Mouse (Mus musculus): Measurements from ENCODE around the gene Dtymk. TPM values are rescaled to one million over a fixed set of nuclear protein-coding genes. Genes with fewer than 3 reads are reported as not detected.

Gene Dtymk
- polyA plus RNA-seq, 1 experiment from 2014 or later: 179 TPM

DNA sequence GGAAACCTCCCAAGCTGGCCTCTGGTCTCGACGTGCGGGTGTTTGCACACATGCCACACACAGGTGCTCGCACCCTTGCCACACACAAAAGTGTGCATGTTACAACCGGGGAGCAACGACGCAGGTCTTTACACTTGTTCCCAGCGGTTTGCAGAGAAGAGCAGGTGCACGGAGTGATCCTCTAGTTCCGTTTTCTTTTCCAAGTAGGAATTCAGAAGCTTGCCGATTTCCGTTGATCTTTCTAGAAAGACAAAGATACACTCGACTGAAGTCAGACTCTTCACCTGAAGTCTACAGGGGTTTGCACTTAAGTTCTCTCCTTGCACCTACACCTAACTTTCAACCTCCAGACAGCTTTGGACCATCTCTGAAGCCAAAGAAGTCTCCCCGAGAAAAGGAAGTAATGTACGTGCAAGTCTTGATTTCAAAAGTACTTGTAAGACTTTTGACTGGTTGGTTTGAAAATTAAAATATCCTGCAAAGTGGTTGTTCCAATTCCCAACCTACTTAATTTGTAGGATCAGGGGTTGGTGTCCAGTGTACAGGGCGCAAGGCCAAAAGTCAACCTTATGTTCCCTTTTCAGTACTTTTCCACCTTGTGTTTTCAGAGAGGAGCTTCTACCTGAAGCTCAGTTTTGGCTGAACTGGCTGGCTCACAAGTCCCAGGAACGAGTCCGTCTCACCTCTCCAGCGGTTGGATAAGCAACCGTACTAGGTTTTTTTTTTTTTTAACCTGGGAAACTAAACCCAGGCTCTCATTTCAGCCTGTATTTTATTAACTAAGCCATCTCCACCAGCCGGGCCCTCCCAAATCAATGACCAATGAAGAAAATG, 847 bp downstream of the Dtymk start:
- H3K27ac ChIP-seq: peak overlapping the region; percentile 87
- ATAC-seq (replicated peaks; ENCODE audit: low FRiP score, low read depth) (no peak), DNase-seq (ENCODE audit: low spot score) (peak; percentile 16)
- no peak for TF ChIP-seq CTCF (IDR thresholded peaks at IDR 0.05; ENCODE audit: low read depth)
- peaks cover 9% of the 10 kb centered on the region for H3K4me1 ChIP-seq (replicated peaks; ENCODE audit: insufficient read depth, low read length)
- no peaks in the 10 kb centered on the region for H3K9me3 ChIP-seq (replicated peaks; ENCODE audit: low read length)
- WGBS: 72% methylated on average over 21 of the region's 21 CpGs
- peaks cover 7% of the 10 kb centered on the region; the same call in 1 of the 2 replicates for H3K36me3 ChIP-seq (ENCODE audit: insufficient read depth, low read length)
- H3K4me3 ChIP-seq (replicated peaks; ENCODE audit: low read depth, low read length): peak overlapping the region; percentile 59
- peak overlapping the region; percentile 72 for H3K4me2 ChIP-seq (ENCODE audit: low read length)
- H3K9ac ChIP-seq (ENCODE audit: low read depth, low read length): peak overlapping the region; percentile 70
- H3K27me3 ChIP-seq (ENCODE audit: insufficient read depth, low read length): no peaks in the 10 kb centered on the region

- Histone ChIP-seq H3K4me2 (ENCODE audit: low read length) (no peak overlapping the region), H3K9me3 (replicated peaks; ENCODE audit: low read length) (no peaks in the 10 kb centered on the region), H3K27me3 (ENCODE audit: insufficient read depth, low read length) (no peaks in the 10 kb centered on the region), H3K27ac (no peak overlapping the region), H3K9ac (ENCODE audit: low read depth, low read length) (no peak overlapping the region), H3K4me1 (replicated peaks; ENCODE audit: insufficient read depth, low read length) (no peaks in the 10 kb centered on the region), H3K4me3 (replicated peaks; ENCODE audit: low read depth, low read length) (no peak overlapping the region), H3K36me3 (ENCODE audit: insufficient read depth, low read length) (peaks cover 37% of the 10 kb centered on the region)
- no peak for ATAC-seq (replicated peaks; ENCODE audit: low FRiP score, low read depth)
- no peak for DNase-seq (ENCODE audit: low spot score)
- WGBS: 81% methylated on average over 8 of the region's 8 CpGs
- TF ChIP-seq CTCF (IDR thresholded peaks at IDR 0.05; ENCODE audit: low read depth): no peak
These were observed 5.8 kb downstream of the Dtymk start for GRCm38 (mm10) chr1:93795886-93796285.

DNA sequence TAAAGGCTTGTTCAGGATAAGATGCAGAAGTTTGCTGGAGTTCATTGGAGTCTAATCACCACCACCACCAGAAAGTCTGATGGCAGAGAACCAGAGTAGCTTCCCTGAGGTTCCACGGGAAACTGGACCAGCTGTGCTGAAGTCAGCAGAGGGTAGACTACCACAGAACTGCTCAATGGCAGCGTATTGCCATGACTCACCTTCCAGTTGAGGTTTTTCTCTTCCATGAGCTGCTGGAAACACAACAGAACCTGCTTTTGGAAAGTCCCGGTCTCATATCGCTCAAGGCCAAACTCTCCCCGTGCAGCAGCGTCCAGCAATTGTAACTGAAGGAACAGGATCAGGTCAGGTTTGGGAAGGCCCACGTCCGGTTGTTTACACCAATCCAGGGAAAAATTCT, 7.2 kb downstream of the Dtymk start:
- no peaks in the 10 kb centered on the region for H3K4me1 ChIP-seq (replicated peaks; ENCODE audit: insufficient read depth, low read length)
- no peak overlapping the region for H3K9ac ChIP-seq (ENCODE audit: low read depth, low read length)
- WGBS: 95% methylated on average over 8 of the region's 8 CpGs
- no peak overlapping the region for H3K4me2 ChIP-seq (ENCODE audit: low read length)
- TF ChIP-seq CTCF (IDR thresholded peaks at IDR 0.05; ENCODE audit: low read depth): no peak
- no peaks in the 10 kb centered on the region for H3K27me3 ChIP-seq (ENCODE audit: insufficient read depth, low read length)
- no peak overlapping the region for H3K4me3 ChIP-seq (replicated peaks; ENCODE audit: low read depth, low read length)
- H3K9me3 ChIP-seq (replicated peaks; ENCODE audit: low read length): no peaks in the 10 kb centered on the region
- DNase-seq (ENCODE audit: low spot score) (no peak), ATAC-seq (replicated peaks; ENCODE audit: low FRiP score, low read depth) (no peak)
- no peak overlapping the region for H3K27ac ChIP-seq
- H3K36me3 ChIP-seq (ENCODE audit: insufficient read depth, low read length): peaks cover 46% of the 10 kb centered on the region

DNA sequence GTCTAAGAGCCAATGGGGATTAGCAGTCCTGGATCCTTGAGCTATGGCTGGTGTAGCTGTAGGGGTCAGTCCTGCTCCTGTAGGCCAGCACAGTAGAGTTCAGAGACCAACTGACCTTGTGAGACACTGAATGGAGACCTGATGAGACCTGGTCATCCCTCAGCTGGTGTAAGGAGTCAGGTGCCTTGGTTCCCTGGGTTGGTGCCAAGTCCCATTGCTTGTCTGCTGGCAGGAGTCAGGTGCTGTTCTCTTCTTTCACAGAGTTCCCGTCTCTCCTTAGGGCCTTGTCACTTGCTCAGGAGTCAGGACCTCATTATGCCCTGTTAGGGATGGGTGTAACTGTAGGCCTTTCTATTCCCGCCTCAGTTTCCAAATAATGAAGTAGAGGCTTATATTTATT, 14.8 kb downstream of the Dtymk start:
- Histone ChIP-seq H3K27ac (no peak overlapping the region), H3K4me1 (replicated peaks; ENCODE audit: insufficient read depth, low read length) (no peaks in the 10 kb centered on the region), H3K9ac (ENCODE audit: low read depth, low read length) (no peak overlapping the region), H3K27me3 (ENCODE audit: insufficient read depth, low read length) (no peaks in the 10 kb centered on the region), H3K4me3 (replicated peaks; ENCODE audit: low read depth, low read length) (no peak overlapping the region), H3K36me3 (ENCODE audit: insufficient read depth, low read length) (peaks cover 70% of the 10 kb centered on the region), H3K4me2 (ENCODE audit: low read length) (no peak overlapping the region), H3K9me3 (replicated peaks; ENCODE audit: low read length) (no peaks in the 10 kb centered on the region)
- WGBS: 83% methylated on average over 2 of the region's 2 CpGs
- ATAC-seq (replicated peaks; ENCODE audit: low FRiP score, low read depth): 0 out of 2 replicates have a peak, but pooled peaks have one; percentile 21
- no peak for DNase-seq (ENCODE audit: low spot score)
- no peak for TF ChIP-seq CTCF (IDR thresholded peaks at IDR 0.05; ENCODE audit: low read depth)

DNA sequence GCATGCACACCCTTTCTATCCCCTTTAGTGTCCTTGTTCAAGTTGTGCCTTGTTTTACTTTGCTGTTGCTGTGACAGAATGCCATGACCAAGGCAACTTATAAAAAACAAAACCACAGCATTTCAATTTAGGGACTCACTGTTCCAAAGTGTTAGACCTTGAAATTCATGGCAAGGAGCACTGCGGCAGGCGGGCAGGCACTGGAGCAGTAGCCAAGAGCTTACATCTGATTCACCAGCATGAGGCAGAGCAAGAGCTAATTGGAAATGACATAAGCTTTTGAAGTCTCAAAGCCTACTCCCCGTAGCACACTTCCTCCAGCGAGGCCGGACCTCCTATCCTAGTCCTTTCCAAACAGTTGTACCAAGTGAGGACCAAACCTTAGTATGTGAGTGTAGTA, 25.0 kb downstream of the Dtymk start:
- no peak overlapping the region for H3K4me2 ChIP-seq (ENCODE audit: low read length)
- no peaks in the 10 kb centered on the region for H3K4me1 ChIP-seq (replicated peaks; ENCODE audit: insufficient read depth, low read length)
- H3K27me3 ChIP-seq (ENCODE audit: insufficient read depth, low read length): no peaks in the 10 kb centered on the region
- no peaks in the 10 kb centered on the region for H3K9me3 ChIP-seq (replicated peaks; ENCODE audit: low read length)
- WGBS: 95% methylated on average over 5 of the region's 5 CpGs
- no peak overlapping the region for H3K4me3 ChIP-seq (replicated peaks; ENCODE audit: low read depth, low read length)
- ATAC-seq (replicated peaks; ENCODE audit: low FRiP score, low read depth) (no peak), DNase-seq (ENCODE audit: low spot score) (no peak)
- peaks cover 59% of the 10 kb centered on the region for H3K36me3 ChIP-seq (ENCODE audit: insufficient read depth, low read length)
- H3K9ac ChIP-seq (ENCODE audit: low read depth, low read length): no peak overlapping the region
- no peak overlapping the region for H3K27ac ChIP-seq
- no peak for TF ChIP-seq CTCF (IDR thresholded peaks at IDR 0.05; ENCODE audit: low read depth)

GRCm38 (mm10) chr1:93769901-93770300, 31.8 kb downstream of the Dtymk start:
- Histone ChIP-seq H3K27me3 (ENCODE audit: insufficient read depth, low read length) (no peaks in the 10 kb centered on the region), H3K4me3 (replicated peaks; ENCODE audit: low read depth, low read length) (no peak overlapping the region), H3K9me3 (replicated peaks; ENCODE audit: low read length) (no peaks in the 10 kb centered on the region), H3K27ac (no peak overlapping the region), H3K4me1 (replicated peaks; ENCODE audit: insufficient read depth, low read length) (no peaks in the 10 kb centered on the region), H3K4me2 (ENCODE audit: low read length) (no peak overlapping the region), H3K9ac (ENCODE audit: low read depth, low read length) (no peak overlapping the region), H3K36me3 (ENCODE audit: insufficient read depth, low read length) (peaks cover 15% of the 10 kb centered on the region)
- DNase-seq (ENCODE audit: low spot score): no peak
- 89% methylated on average over 3 of the region's 3 CpGs for WGBS
- no peak for ATAC-seq (replicated peaks; ENCODE audit: low FRiP score, low read depth)
- TF ChIP-seq CTCF (IDR thresholded peaks at IDR 0.05; ENCODE audit: low read depth): no peak

All from kidney, postnatal 0 days (tissue).